Mouse (Mus musculus) activated CD4-positive, CD25-positive, alpha-beta regulatory T cell, adult 4 months (primary cell): ENCODE results near the gene Gm14444. TPM values are rescaled to one million over a fixed set of nuclear protein-coding genes. Genes with fewer than 3 reads are reported as not detected.
"Not testable (repeated sequence)": the region's sequence is repeated elsewhere in the genome, so short reads cannot be mapped to it uniquely, and the experiment has no call there.

Source experiments
- ATAC-seq: one replicate; pipeline ENCODE4 v1.8.0; 2017
- polyA plus RNA-seq, 2 experiments: library from polyadenylated mRNA; unstranded; fragments of 100-300 nt; shearing (Covaris generic); gene quantifications; one replicate each; pipeline ENCODE4 v1.2.1; 2017

Gene Gm14444
- polyA plus RNA-seq: not detected

DNA sequence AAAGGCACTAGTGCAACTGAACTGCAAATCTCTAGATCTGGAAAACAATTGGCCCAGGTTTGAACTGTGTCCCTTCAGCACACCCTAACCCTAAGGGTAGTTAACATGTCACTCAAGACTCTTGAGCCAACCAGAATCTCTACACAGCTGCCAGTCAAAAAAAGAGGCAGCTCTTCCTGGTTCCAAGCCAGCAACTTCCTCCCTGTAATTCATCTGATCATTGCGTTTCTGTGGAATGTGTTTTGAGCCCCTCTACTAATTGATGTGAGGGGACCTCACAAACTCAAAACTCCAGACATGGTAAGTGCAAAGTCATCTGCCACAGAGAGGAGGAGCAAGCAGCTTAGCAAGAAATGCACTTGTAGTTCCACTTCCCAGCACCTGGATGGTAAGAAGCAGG, at the start of gene Gm14444:
TSS of gene Gm14444 (plus strand) at position 220 of the 400 bp plus-strand sequence.
- ATAC-seq: not testable (repeated sequence)

DNA sequence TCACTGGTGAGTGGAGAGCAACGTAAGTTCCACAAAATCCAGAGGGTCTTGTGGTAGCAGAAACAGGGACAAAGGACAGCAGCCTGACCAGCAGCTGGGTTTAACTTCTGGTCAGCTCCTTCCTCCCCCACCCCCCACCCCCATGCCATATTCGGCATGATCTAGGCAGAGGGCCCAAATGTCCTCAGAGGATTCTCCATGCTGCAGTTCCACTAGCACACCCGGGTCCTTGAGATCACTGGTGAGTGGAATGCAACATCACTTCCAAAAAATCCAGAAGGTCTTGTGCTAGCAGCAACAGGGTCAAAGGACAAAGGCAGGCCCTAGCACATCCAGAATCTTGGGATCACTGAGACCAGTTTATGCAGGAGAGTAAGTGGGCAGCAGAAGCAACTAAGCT, 44.6 kb upstream of the Gm14444 start:
- ATAC-seq: not testable (repeated sequence)

DNA sequence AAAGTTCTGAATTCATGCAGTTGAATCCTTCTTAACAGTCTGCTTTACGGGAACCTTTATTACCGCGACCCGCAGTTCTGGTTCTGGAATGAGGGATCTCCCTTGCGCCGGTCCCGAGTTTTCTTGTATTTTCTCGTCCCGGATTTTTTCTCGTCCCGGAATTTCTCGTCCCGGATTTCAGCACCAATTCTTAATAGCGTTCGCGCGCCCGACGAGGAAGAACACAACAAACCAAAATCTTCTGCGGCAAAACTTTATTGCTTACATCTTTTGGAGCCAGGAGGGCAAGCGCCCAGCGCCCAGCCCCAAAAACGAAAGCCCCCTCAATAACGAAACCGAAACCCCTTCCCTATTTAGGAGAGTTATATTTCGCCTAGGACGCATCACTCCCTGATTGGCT, 34.2 kb downstream of the Gm14444 start:
- ATAC-seq: not testable (repeated sequence)

DNA sequence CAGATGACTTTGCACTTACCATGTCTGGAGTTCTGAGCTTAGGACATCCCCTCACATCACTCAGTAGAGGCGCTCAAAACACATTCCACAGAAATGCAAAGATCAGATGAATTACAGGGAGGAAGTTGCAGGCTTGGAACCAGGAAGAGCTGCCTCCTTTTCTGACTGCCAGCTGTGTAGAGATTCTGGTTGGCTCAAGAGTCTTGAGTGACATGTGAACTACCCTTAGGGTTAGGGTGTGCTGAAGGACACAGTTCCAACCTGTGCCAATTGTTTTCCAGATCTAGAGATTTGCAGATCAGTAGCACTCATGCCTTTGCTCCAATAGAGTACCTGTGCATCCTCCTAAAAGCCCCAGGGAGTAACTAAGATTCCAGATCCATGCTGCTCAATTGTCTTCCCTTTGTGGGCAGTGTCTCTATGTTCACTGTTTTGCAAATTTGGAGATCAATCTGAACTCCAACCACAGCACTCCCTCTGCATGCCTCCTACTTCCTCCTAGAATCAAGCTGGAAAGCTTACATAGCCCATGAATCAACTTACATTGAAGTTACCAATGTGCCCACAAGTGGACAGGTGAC, 57.7 kb downstream of the Gm14444 start, which contains the start of gene Gm14393:
TSS of gene Gm14393 (minus strand) at position 101 of the 581 bp plus-strand sequence.
- ATAC-seq: not testable (repeated sequence)

Other genes starting within 250 kb of the Gm14444 start
- gene Edn3, start 249.6 kb upstream of the Gm14444 start, polyA plus RNA-seq: not detected
- gene Gm14393, start 57.5 kb downstream of the Gm14444 start, polyA plus RNA-seq: not detected
- gene Gm14399, start 131.8 kb downstream of the Gm14444 start, polyA plus RNA-seq: 10 to 100 TPM in 1 of 2 experiments, 1 to 10 TPM in 1; 4.3 to 19.8 TPM
- gene Gm14443, start 165.6 kb downstream of the Gm14444 start, polyA plus RNA-seq: under 1 TPM; 0.24 to 0.37 TPM
- gene Gm14391, start 196.7 kb downstream of the Gm14444 start, polyA plus RNA-seq: 1 to 10 TPM; 4.7 to 6.8 TPM